Mouse (Mus musculus) liver, embryonic 14.5 days (tissue): ENCODE measurements around the gene Ube2cbp. TPM values are rescaled to one million over a fixed set of nuclear protein-coding genes. Genes with fewer than 3 reads are reported as not detected.

Experiments used
- ATAC-seq: fragments of 200-750 bp; cut with Nextera tagmentation; 2 replicates; pipeline ENCODE4 v1.8.0; 2017; ENCODE audit warnings: moderate number of reproducible peaks, mild to moderate bottlenecking, moderate library complexity; ENCODE audit not compliant: insufficient read depth
- DNase-seq, 3 experiments: peaks; one replicate each; pipeline ENCODE4 v3.0.0-alpha.2; 2012 to 2013; ENCODE audit warnings: low read depth in 3 of 3, low spot score in 3 of 3
- H3K27ac ChIP-seq: fragments of 300-500 bp; sonication (generic); 2 replicates; pipeline ENCODE4 v1.5.1; 2014; ENCODE audit warnings: moderate library complexity, mild to moderate bottlenecking, control low read depth, inconsistent platforms
- H3K27me3 ChIP-seq: fragments of 300-500 bp; sonication (generic); 2 replicates; pipeline ENCODE4 v1.6.1; 2014; ENCODE audit warnings: mild to moderate bottlenecking, low read length, moderate library complexity; ENCODE audit not compliant: control insufficient read depth, insufficient read depth
- H3K36me3 ChIP-seq: fragments of 300-500 bp; sonication (generic); replicated peaks from 2 replicates; pipeline ENCODE4 v1.6.1; 2014; ENCODE audit warnings: low read depth; ENCODE audit not compliant: control insufficient read depth, insufficient read depth
- H3K4me1 ChIP-seq, 2 experiments: fragments of 200-500 bp in 1 of 2; fragments of 300-500 bp in 1 of 2; sonication (generic) in 1 of 2; replicated peaks; 2 replicates each; pipeline ENCODE4 v1.6.1; 2012 to 2014; ENCODE audit warnings: antibody characterized with exemption in 1 of 2, inconsistent platforms in 1 of 2, low read length in 1 of 2; ENCODE audit not compliant: control insufficient read depth in 2 of 2, insufficient read depth in 2 of 2
- H3K4me2 ChIP-seq: fragments of 300-500 bp; sonication (generic); 2 replicates; pipeline ENCODE4 v1.6.1; 2014; ENCODE audit warnings: low read depth, mild to moderate bottlenecking, control low read depth, moderate library complexity
- H3K4me3 ChIP-seq, 2 experiments: fragments of 200-500 bp in 1 of 2; fragments of 300-500 bp in 1 of 2; sonication (generic) in 1 of 2; 2 replicates each; pipeline ENCODE4 v1.5.1; 2012 to 2014; ENCODE audit warnings: low read depth in 2 of 2, low read length in 2 of 2, mild to moderate bottlenecking in 2 of 2, control low read depth in 1 of 2, inconsistent platforms in 1 of 2, moderate library complexity in 1 of 2; ENCODE audit not compliant: insufficient read depth in 1 of 2
- H3K9ac ChIP-seq: fragments of 300-500 bp; sonication (generic); replicated peaks from 2 replicates; pipeline ENCODE4 v1.6.1; 2014; ENCODE audit warnings: mild to moderate bottlenecking, control low read depth, moderate library complexity
- H3K9me3 ChIP-seq: fragments of 300-500 bp; sonication (generic); 2 replicates; pipeline ENCODE4 v1.6.1; 2016; ENCODE audit warnings: low read length, mixed read lengths; ENCODE audit not compliant: control insufficient read depth
- CTCF ChIP-seq: IDR thresholded peaks from 2 replicates; pipeline ENCODE4 v1.5.1; 2016; ENCODE audit warnings: antibody characterized with exemption, low read depth, control low read depth
- EP300 ChIP-seq: IDR thresholded peaks from 2 replicates; pipeline ENCODE4 v1.6.1; 2016; ENCODE audit warnings: antibody characterized with exemption, low read depth
- whole genome bisulfite sequencing: fragments of 180-500 bp; shearing (Covaris S2); extraction: QIAGEN DNeasy Blood & Tissue Kit; methylation state at CpG from one replicate; pipeline ENCODE4 v1.1.7; 2014; ENCODE audit not compliant: insufficient replicate concordance; 5-methylcytosine and 5-hydroxymethylcytosine counted together
- polyA plus RNA-seq, 2 experiments: library from polyadenylated mRNA; depleted of rRNA in 1 of 2; stranded (reverse) in 1 of 2; unstranded in 1 of 2; fragments of >200 nt; fragmentation: Nextera tagmentation in 1 of 2; extraction: Ambion mirVana in 1 of 2; gene quantifications; 2 replicates each; pipeline versions ENCODE4 v1.2.1 to v1.2.3; 2012 to 2014

The Ube2cbp gene
- polyA plus RNA-seq, 2 experiments, result 1.5 to 2.3 TPM

GRCm38 (mm10) chr9:86296683-86297638 is 167.8 kb downstream of the Ube2cbp start:
- H3K4me3 ChIP-seq, result no peak overlapping the region
- no peak overlapping the region for H3K9ac ChIP-seq
- no peaks in the 10 kb centered on the region for H3K36me3 ChIP-seq
- no peaks in the 10 kb centered on the region for H3K27me3 ChIP-seq
- WGBS, result 67% methylated on average over 8 of the region's 8 CpGs
- no peak overlapping the region for H3K27ac ChIP-seq
- H3K4me2 ChIP-seq, result no peak overlapping the region
- DNase-seq (no peak), ATAC-seq (no peak)
- H3K9me3 ChIP-seq, result no peaks in the 10 kb centered on the region
- no peak for TF ChIP-seq CTCF
- no peak for TF ChIP-seq EP300
- no peaks in the 10 kb centered on the region for H3K4me1 ChIP-seq

DNA sequence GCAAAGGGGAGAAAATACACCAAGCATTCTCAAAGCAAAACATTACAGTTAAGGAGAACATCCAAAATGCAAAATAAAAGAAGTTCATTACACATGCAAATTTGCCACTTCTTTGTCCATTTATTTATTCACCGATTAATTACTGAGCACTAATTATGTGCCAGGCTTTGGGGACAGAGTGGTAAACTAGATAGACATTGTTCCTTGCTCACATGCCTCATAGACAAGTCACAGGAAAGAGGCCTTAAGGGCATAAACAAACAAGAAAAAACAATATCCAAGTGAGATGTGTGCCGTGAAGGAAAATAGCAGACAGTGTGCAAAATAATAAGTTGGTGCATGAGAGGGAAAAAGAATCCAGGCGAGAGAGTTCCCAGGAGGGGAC is 177.2 kb downstream of the Ube2cbp start:
- 47% methylated on average over 3 of the region's 3 CpGs for WGBS
- no peak overlapping the region for H3K27ac ChIP-seq
- no peak overlapping the region for H3K9ac ChIP-seq
- no peaks in the 10 kb centered on the region for H3K4me1 ChIP-seq
- TF ChIP-seq CTCF, result no peak
- H3K4me2 ChIP-seq, result no peak overlapping the region
- ATAC-seq (no peak), DNase-seq (no peak)
- H3K36me3 ChIP-seq, result no peaks in the 10 kb centered on the region
- no peak overlapping the region for H3K4me3 ChIP-seq
- no peaks in the 10 kb centered on the region for H3K27me3 ChIP-seq
- no peaks in the 10 kb centered on the region for H3K9me3 ChIP-seq

DNA sequence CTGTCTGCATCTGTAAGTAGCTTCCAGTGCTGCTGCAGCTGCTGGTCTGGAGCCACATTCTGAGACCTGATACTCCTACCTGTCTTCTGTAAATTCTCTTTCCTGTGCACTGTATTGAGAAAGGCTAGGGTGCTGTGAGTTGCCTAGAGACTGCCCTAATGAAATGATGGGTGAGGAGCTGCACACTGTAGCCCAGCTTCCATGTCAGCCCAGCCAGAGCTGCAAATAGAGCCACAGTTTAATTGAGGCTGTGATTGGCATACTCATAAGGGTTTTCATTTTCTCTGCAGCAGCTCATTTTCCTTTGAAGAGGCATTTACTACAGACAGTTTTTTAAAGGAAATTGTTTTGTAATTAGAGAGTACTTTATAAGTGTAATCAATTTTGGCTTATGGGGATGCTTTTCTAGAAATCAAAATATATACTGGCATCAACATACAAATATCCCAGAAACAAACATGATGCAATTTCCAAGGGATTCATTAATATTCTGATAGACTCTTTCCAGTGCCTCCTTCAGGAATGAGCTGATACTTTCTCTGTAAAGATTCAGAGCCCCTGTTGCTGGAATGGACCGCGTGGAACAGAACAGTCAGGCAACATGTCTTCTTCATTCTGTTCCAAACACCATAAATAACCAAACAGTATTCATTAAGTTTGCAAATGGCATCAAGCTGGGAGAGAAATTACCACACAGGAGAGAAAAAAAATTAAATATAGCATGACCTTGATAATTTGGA is 177.8 kb downstream of the Ube2cbp start:
- 70% methylated on average over 2 of the region's 2 CpGs for WGBS
- TF ChIP-seq EP300 (no peak), CTCF (no peak)

DNA sequence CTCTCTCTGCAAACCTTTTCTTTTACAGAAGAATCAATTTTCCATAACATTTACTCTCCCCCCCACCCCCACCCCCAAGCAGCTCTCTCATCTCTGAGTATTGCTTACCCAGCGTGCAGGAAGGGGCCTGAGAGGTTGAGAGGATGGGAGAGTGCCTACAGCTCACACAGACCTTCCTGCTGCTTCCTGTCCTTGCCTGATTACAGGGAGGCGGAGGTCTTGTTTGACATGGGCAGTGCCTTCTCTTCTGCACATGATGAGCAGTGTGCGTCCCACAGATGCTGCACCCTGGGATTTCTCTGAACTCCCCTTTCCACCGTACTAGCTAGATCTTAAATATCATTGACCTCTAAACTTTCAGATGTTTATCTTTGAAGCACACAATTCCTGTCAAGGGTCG is 182.2 kb downstream of the Ube2cbp start:
- no peak overlapping the region for H3K4me2 ChIP-seq
- ATAC-seq (no peak), DNase-seq (no peak)
- no peak overlapping the region for H3K27ac ChIP-seq
- no peaks in the 10 kb centered on the region; a peak in 1 of 4 replicates for H3K4me1 ChIP-seq
- no peaks in the 10 kb centered on the region for H3K9me3 ChIP-seq
- H3K27me3 ChIP-seq, result no peaks in the 10 kb centered on the region
- no peaks in the 10 kb centered on the region for H3K36me3 ChIP-seq
- no peak for TF ChIP-seq CTCF
- H3K4me3 ChIP-seq, result no peak overlapping the region
- 10% methylated on average over 5 of the region's 5 CpGs for WGBS
- no peak overlapping the region for H3K9ac ChIP-seq

More for the DNA sequence above, 177.8 kb downstream of the Ube2cbp start:
- Histone ChIP-seq H3K36me3 (no peaks in the 10 kb centered on the region), H3K27me3 (no peaks in the 10 kb centered on the region), H3K9ac (no peak overlapping the region), H3K27ac (no peak overlapping the region), H3K4me1 (no peaks in the 10 kb centered on the region), H3K9me3 (no peaks in the 10 kb centered on the region), H3K4me2 (no peak overlapping the region), H3K4me3 (no peak overlapping the region)
- DNase-seq (no peak), ATAC-seq (no peak)

- DNase-seq, result no peak
- H3K4me3 ChIP-seq, result no peak overlapping the region
- H3K27ac ChIP-seq, result no peak overlapping the region
- H3K9ac ChIP-seq, result no peak overlapping the region
- H3K9me3 ChIP-seq, result no peaks in the 10 kb centered on the region
- no peak overlapping the region for H3K4me2 ChIP-seq
- TF ChIP-seq EP300 (no peak), CTCF (no peak)
- H3K4me1 ChIP-seq, result no peaks in the 10 kb centered on the region; a peak in 1 of 4 replicates
- no peak for ATAC-seq
- WGBS, result 61% methylated on average over 4 of the region's 4 CpGs
- H3K36me3 ChIP-seq, result no peaks in the 10 kb centered on the region
- no peaks in the 10 kb centered on the region for H3K27me3 ChIP-seq
Observed at GRCm38 (mm10) chr9:86281147-86281467, 183.6 kb downstream of the Ube2cbp start.
